ENCODE assay signal across 8 mouse cellular contexts in genomic region chr19:44283157-44284024, GRCm38 (mm10). TPM values are rescaled to one million over a fixed set of nuclear protein-coding genes. Genes with fewer than 3 reads are reported as not detected.
A peak's percentile ranks its signal among the peaks of the same experiment; 100 is the strongest.
DNase-seq lines count a peak whose midpoint lies in the region; ATAC-seq and TF ChIP-seq lines count a peak whose summit lies in the region.

No protein-coding gene starts in this region.

- peak overlapping the region; percentile 92 for H3K27ac ChIP-seq in liver, embryonic 11.5 days (ENCODE audit: low read depth, low read length)
- peak overlapping the region; percentile 77 for H3K27ac ChIP-seq in bone marrow macrophage, adult 2 months (ENCODE audit: insufficient read depth, low read depth, low read length)
- H3K27ac ChIP-seq in hindbrain, embryonic 15.5 days (replicated peaks) = peak overlapping the region; percentile 92

- H3K4me2 ChIP-seq in liver, embryonic 11.5 days = peak overlapping the region; percentile 99
- peak overlapping the region; percentile 75 for H3K4me2 ChIP-seq in hindbrain, embryonic 15.5 days

- no peaks in the 10 kb centered on the region for H3K36me3 ChIP-seq in liver, embryonic 11.5 days (ENCODE audit: control insufficient read depth, insufficient read depth, low read length)
- no peaks in the 10 kb centered on the region for H3K36me3 ChIP-seq in hindbrain, embryonic 15.5 days

- TF ChIP-seq POLR2A in bone marrow macrophage, adult 2 months (IDR thresholded peaks at IDR 0.05; ENCODE audit: borderline replicate concordance, low read depth, low read length) = no peak

- 36% methylated on average over 15 of the region's 15 CpGs for WGBS in liver, embryonic 11.5 days
- WGBS in hindbrain, embryonic 15.5 days = 18% methylated on average over 15 of the region's 15 CpGs

- ATAC-seq in liver, embryonic 11.5 days (replicated peaks; ENCODE audit: low FRiP score) = no peak
- no peak for ATAC-seq in hindbrain, embryonic 15.5 days (ENCODE audit: low FRiP score, low read depth)
- 0 out of 2 replicates have a peak, but pooled peaks have one; percentile 5 for ATAC-seq in monocyte, adult 5-6 weeks (replicated peaks; ENCODE audit: insufficient number of reproducible peaks, low FRiP score, low TSS enrichment, poor library complexity, severe bottlenecking)

- H3K9ac ChIP-seq in liver, embryonic 11.5 days (ENCODE audit: low read depth, low read length) = peak overlapping the region; percentile 73
- 0 out of 2 replicates have a peak overlapping the region, but pooled peaks have one; percentile 41 for H3K9ac ChIP-seq in hindbrain, embryonic 15.5 days

- TF ChIP-seq CTCF in bone marrow macrophage, adult 2 months (IDR thresholded peaks at IDR 0.05; ENCODE audit: low read depth, low read length) = no peak

- H3K27me3 ChIP-seq in liver, embryonic 11.5 days (replicated peaks; ENCODE audit: control insufficient read depth, insufficient read depth, low read length) = no peaks in the 10 kb centered on the region
- H3K27me3 ChIP-seq in hindbrain, embryonic 15.5 days = no peaks in the 10 kb centered on the region

- H3K4me1 ChIP-seq in liver, embryonic 11.5 days (replicated peaks; ENCODE audit: control insufficient read depth, insufficient read depth, low read length) = peaks cover 66% of the 10 kb centered on the region
- peaks cover 48% of the 10 kb centered on the region for H3K4me1 ChIP-seq in bone marrow macrophage, adult 2 months (ENCODE audit: control insufficient read depth, insufficient read depth, low read length)
- peaks cover 31% of the 10 kb centered on the region for H3K4me1 ChIP-seq in hindbrain, embryonic 15.5 days (replicated peaks)

- peak overlapping the region; percentile 56 for H3K4me3 ChIP-seq in liver, embryonic 11.5 days (ENCODE audit: low read depth, low read length)
- H3K4me3 ChIP-seq in bone marrow macrophage, adult 2 months (ENCODE audit: insufficient read depth, low read length) = peak overlapping the region; percentile 38
- peak overlapping the region; percentile 43 for H3K4me3 ChIP-seq in hindbrain, embryonic 15.5 days

- no peak for DNase-seq in liver, embryonic 11.5 days (ENCODE audit: low spot score)
- DNase-seq in liver = no peak
- no peak for DNase-seq in Muller cell, postnatal 12 days (ENCODE audit: inconsistent ontology term)
- DNase-seq in retina, postnatal 1 day = no peak
- no peak for DNase-seq in layer of hippocampus, adult 11-12 months (ENCODE audit: low spot score)

- no peaks in the 10 kb centered on the region for H3K9me3 ChIP-seq in liver, embryonic 11.5 days (ENCODE audit: control insufficient read depth, low read length)
- H3K9me3 ChIP-seq in hindbrain, embryonic 15.5 days = no peaks in the 10 kb centered on the region

RNA-seq across cellular contexts. Expression of gene Scd2, which starts 10.1 kb away (rescaled TPM):
- polyA plus RNA-seq in liver, embryonic 11.5 days (2014; fragmentation: Nextera tagmentation; extraction: Ambion mirVana) = 212 and 231 TPM in 2 replicates
- polyA plus RNA-seq in bone marrow macrophage, adult 2 months (2012; ENCODE audit: insufficient read depth, insufficient read length, missing spikeins) = 6.7 and 7.7 TPM in 2 replicates
- 288 and 295 TPM in 2 replicates for polyA plus RNA-seq in hindbrain, embryonic 15.5 days (2015; fragmentation: Nextera tagmentation; extraction: Ambion mirVana)
- total RNA-seq in monocyte, adult 5-6 weeks (2017) = 38.6 to 52.6 TPM (median 50.7 TPM) in 3 replicates

RNA-seq across cellular contexts. Expression of gene Scd4, which starts 49.5 kb away (rescaled TPM):
- polyA plus RNA-seq in liver, embryonic 11.5 days (2014; fragmentation: Nextera tagmentation; extraction: Ambion mirVana) = 0.06 and 0.16 TPM in 2 replicates
- polyA plus RNA-seq in bone marrow macrophage, adult 2 months (2012; ENCODE audit: insufficient read depth, insufficient read length, missing spikeins) = not detected in 2 replicates
- 0.10 and 0.12 TPM in 2 replicates for polyA plus RNA-seq in hindbrain, embryonic 15.5 days (2015; fragmentation: Nextera tagmentation; extraction: Ambion mirVana)
- total RNA-seq in monocyte, adult 5-6 weeks (2017) = 1.7 TPM in 1 of 3 replicates, not detected in the others

Comparison
In these comparisons a context has a peak if more than half of its experiments do, and no peak if none do; other contexts are left out.
1. RNA of gene Scd2, which starts 10.1 kb away (polyA plus RNA-seq): 288 to 295 TPM in hindbrain, embryonic 15.5 days and 212 to 231 TPM in liver, embryonic 11.5 days; 6.7 to 7.7 TPM in bone marrow macrophage, adult 2 months; every median in the first group is over 10 times any median in the second.
2. Peak in every context shown above with its lines, with median percentiles within 50 percentile points of each other: H3K27ac ChIP-seq and H3K4me3 ChIP-seq.